Mouse (Mus musculus): ENCODE data around the gene Rangap1. TPM values are rescaled to one million over a fixed set of nuclear protein-coding genes. Genes with fewer than 3 reads are reported as not detected.

The Rangap1 gene
- polyA plus RNA-seq, 1 experiment from 2014 or later, result 150 TPM

DNA sequence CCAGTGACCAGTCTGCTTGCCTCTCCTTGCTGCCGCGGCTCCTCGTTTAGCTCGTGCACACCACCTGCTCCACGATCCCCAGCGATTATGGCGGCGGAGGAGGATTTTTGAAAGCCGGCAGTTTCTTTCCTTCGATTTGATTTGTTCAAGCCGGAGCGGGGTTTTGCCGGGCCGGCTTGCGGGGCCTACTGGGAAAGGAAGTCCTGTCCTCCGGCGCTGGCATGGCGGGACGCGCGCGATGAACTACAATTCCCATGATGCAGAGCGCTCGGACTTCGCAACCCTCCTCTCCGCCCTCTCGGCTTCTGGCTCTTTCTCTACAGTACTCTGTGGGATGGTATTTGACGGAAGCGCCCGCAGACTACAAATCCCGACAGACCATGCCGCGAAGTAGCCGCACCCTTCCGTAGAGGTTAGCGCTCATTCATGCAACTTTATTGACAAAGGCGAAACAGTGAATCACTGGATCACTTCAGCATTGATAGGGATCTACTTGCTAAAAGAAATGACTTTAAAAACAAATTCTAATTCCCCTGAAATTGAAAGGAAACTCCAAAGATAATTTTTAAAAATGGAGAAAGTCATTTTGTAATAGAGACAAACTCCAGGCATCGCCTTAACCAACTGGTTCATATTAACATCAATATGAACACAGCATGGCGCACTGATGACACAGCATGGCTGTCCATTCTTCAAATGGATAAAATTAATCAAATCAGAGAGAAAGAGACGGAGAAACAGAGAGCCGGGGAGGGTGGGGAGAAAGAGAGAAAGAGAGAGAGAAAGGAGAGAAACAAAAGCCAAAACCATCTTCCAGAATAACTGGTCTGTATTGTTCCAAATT is 15.3 kb downstream of the Rangap1 start:
- Histone ChIP-seq H3K36me3 (peaks cover 19% of the 10 kb centered on the region), H3K4me1 (peaks cover 16% of the 10 kb centered on the region), H3K4me3 (peak overlapping the region; percentile 89), H3K9me3 (replicated peaks) (no peaks in the 10 kb centered on the region), H3K27me3 (ENCODE audit: low read depth, poor library complexity, severe bottlenecking) (no peaks in the 10 kb centered on the region), H3K27ac (peak overlapping the region; percentile 90)
- peak; percentile 95 for DNase-seq (ENCODE audit: low spot score)
- 6% methylated on average over 41 of the region's 41 CpGs for WGBS

DNA sequence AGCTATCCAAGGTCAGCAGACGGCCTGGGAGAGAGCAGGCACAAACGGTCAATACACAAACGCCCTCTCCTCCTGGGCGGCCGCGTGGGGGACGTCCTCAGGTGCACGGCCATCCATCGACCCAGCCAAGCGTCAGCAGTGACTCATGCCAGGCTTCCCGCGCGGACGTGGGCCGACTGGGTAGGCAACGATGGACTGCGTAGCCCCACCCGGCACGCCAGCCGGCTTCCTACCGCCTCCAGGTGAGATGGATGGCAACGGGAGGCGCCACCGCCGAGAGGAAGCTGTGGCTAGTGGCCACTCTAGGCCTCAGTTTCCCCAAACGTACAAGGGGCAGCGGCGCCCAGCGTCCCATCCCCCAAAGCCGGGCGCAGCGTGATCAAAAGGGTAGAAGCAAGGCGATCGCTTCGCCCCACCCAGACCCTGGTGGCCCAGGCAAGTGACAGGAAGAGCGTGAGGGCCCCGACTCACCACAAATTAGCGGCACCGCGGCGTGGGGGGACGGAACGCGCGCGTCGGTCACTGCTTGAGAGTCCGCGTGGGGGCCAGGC is 16.0 kb downstream of the Rangap1 start:
- Histone ChIP-seq H3K9me3 (replicated peaks) (no peaks in the 10 kb centered on the region), H3K27me3 (ENCODE audit: low read depth, poor library complexity, severe bottlenecking) (no peaks in the 10 kb centered on the region), H3K27ac (peak overlapping the region; percentile 90), H3K36me3 (peaks cover 26% of the 10 kb centered on the region), H3K4me3 (peak overlapping the region; percentile 89), H3K4me1 (peaks cover 16% of the 10 kb centered on the region)
- DNase-seq (ENCODE audit: low spot score), result peak; percentile 54
- under 1% methylated on average over 49 of the region's 49 CpGs for WGBS

DNA sequence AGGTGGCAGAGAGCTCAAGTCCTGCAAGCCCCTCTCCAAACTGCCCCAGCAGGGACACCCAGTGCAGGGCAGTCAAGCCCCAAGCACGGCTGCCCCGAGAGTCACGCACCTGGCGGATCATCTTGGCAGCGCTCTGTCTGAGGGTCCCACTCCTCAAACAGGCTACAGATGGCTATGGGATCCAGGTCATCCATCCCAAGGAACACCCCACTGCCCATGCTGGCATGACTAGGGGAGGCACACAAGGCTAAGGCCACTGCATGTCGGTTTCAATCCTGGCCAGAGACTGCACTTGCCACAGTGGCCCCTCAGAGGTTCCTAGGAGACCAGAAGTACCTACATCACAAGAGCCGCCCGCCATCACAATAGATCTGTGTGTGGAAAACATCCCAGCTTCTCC is 19.4 kb downstream of the Rangap1 start:
- H3K27me3 ChIP-seq (ENCODE audit: low read depth, poor library complexity, severe bottlenecking), result no peaks in the 10 kb centered on the region
- H3K36me3 ChIP-seq, result peaks cover 60% of the 10 kb centered on the region
- WGBS, result 98% methylated on average over 8 of the region's 8 CpGs
- H3K4me1 ChIP-seq, result peaks cover 16% of the 10 kb centered on the region
- H3K9me3 ChIP-seq (replicated peaks), result no peaks in the 10 kb centered on the region
- no peak overlapping the region for H3K27ac ChIP-seq
- DNase-seq (ENCODE audit: low spot score), result no peak
- H3K4me3 ChIP-seq, result no peak overlapping the region

DNA sequence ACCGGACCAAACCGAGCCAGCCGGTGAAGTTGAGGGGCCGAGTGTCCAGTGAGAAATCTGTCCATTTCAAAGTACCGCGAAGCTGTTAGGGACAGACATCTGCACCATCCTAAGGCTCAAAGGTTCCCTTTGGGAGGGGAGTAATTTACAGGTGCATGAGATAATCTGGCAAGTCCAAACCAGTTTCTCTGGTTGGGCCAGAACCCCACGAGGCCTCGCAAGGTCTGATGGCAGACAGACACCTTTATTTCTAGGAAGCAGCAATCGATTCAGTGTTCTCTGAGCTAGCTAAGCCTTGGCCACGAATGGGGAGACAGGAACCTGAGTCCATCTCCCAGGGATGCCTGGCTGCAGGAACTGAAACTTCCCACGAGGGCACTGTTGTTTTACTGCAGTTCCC is 21.7 kb downstream of the Rangap1 start:
- Histone ChIP-seq H3K4me3 (no peak overlapping the region), H3K27ac (no peak overlapping the region), H3K36me3 (peaks cover 83% of the 10 kb centered on the region), H3K9me3 (replicated peaks) (no peaks in the 10 kb centered on the region), H3K27me3 (ENCODE audit: low read depth, poor library complexity, severe bottlenecking) (no peaks in the 10 kb centered on the region), H3K4me1 (peaks cover 10% of the 10 kb centered on the region)
- WGBS, result 92% methylated on average over 11 of the region's 11 CpGs
- DNase-seq (ENCODE audit: low spot score), result no peak

DNA sequence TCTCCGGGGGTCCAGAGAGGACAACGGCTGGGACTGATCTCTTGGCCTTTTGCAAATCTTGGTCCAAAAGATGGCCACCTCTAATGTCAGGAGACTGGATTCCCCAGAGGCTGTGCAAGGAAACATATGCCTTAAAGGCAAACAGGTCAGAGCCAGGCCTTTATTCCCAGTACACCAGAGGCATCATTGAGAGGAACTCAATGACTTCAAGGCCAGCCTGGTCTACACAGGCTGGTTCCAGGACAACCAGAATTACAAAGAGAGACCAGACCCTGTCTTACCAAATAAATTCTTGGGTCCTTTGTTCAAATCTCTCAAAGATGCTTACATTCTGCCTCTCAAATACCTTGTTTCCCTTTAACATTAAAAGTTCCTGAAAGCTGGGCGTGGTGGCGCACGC is 23.0 kb downstream of the Rangap1 start:
- Histone ChIP-seq H3K36me3 (peaks cover 96% of the 10 kb centered on the region), H3K27me3 (ENCODE audit: low read depth, poor library complexity, severe bottlenecking) (no peaks in the 10 kb centered on the region), H3K4me1 (0 out of 2 replicates have a peak, but pooled peaks cover 3% of the 10 kb centered on the region), H3K4me3 (no peak overlapping the region), H3K27ac (no peak overlapping the region), H3K9me3 (replicated peaks) (no peaks in the 10 kb centered on the region)
- no peak for DNase-seq (ENCODE audit: low spot score)
- WGBS, result 95% methylated on average over 5 of the region's 5 CpGs

DNA sequence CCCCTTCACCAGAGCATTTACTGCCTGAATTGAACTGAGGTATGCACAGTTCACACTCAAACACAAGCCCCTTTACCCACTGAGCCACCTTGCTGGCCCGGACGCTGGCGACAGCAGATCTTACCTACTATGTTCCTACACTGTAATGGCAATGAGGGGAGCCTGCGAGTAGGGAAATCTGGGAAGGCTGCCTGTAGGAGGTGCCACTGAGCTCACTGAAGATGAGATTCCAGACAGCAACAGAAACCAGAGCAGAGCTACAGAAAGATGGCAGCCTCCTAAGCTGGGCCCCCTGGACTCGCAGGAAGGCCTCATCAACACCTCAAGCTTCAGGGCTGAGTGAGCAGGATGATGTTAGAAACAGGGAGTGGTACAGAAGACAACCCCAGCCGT is 26.2 kb downstream of the Rangap1 start:
- Histone ChIP-seq H3K27me3 (ENCODE audit: low read depth, poor library complexity, severe bottlenecking) (no peaks in the 10 kb centered on the region), H3K4me3 (no peak overlapping the region), H3K27ac (no peak overlapping the region), H3K4me1 (no peaks in the 10 kb centered on the region), H3K36me3 (peaks cover 95% of the 10 kb centered on the region), H3K9me3 (replicated peaks) (no peaks in the 10 kb centered on the region)
- DNase-seq (ENCODE audit: low spot score), result no peak
- WGBS, result 93% methylated on average over 6 of the region's 6 CpGs

DNA sequence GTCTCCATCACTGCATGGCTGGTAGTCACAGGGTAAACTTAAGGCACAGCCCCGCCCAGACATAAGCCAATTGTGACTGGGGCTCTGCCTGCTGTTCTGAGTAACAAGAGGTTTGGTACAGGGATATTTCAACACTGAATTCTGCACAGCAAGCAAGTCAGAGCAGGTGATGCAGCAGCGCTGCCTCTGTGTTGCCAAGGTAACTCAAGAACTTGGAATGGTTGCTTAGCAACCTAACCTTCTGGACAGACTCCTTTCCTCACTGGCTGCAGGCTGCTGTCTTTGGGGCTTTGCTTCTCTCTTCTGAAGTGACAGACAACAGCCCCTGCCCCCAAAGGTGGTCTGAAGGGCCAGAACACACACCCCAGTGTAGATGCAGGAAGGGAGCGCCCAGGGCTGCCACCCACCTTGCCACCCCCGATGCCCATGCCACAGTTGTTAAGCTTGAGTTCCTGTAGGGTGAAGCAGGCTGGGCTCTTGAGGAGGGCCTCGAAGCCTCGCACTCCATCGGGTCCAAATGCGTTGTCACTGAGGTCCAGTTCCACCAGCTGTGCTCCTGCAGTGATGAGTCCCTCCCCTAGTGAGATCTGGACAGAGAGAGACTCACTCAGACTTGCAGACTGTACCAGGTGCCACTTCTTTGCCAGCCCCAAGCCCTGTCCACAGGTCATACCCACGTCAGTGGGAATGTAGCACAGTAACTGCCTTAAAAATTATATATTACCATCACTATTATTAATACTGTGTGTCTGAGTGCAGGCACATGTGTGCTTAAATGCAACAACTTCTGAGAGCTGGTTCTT is 26.8 kb downstream of the Rangap1 start:
- no peaks in the 10 kb centered on the region for H3K9me3 ChIP-seq (replicated peaks)
- H3K4me1 ChIP-seq, result no peaks in the 10 kb centered on the region
- H3K36me3 ChIP-seq, result peaks cover 95% of the 10 kb centered on the region
- 90% methylated on average over 9 of the region's 9 CpGs for WGBS
- DNase-seq (ENCODE audit: low spot score), result no peak
- H3K27ac ChIP-seq, result no peak overlapping the region
- H3K4me3 ChIP-seq, result no peak overlapping the region
- no peaks in the 10 kb centered on the region for H3K27me3 ChIP-seq (ENCODE audit: low read depth, poor library complexity, severe bottlenecking)

DNA sequence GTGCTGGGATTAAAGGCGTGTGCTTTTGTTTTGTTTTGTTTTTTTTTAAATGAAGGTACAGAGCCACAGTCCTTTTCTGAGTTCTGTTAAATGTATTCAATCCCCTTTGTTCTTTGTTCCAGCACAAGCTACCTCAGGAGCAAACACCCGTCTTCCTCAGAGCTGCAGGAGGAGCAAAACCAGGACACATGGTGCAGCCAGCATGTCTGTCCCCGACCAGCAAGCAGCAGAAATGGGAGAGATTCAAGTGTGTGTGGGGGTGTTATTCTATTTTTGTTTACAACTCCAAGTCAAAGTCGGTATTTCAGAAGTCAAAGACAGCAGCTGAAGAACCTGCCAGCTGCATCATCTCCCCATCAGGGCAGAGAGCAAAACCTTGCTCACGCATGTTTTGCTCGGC is 31.6 kb downstream of the Rangap1 start:
- H3K27me3 ChIP-seq (ENCODE audit: low read depth, poor library complexity, severe bottlenecking), result no peaks in the 10 kb centered on the region
- 94% methylated on average over 6 of the region's 6 CpGs for WGBS
- no peak for DNase-seq (ENCODE audit: low spot score)
- H3K4me3 ChIP-seq, result no peak overlapping the region
- H3K27ac ChIP-seq, result no peak overlapping the region
- no peaks in the 10 kb centered on the region for H3K9me3 ChIP-seq (replicated peaks)
- H3K36me3 ChIP-seq, result peaks cover 94% of the 10 kb centered on the region
- H3K4me1 ChIP-seq, result no peaks in the 10 kb centered on the region

DNA sequence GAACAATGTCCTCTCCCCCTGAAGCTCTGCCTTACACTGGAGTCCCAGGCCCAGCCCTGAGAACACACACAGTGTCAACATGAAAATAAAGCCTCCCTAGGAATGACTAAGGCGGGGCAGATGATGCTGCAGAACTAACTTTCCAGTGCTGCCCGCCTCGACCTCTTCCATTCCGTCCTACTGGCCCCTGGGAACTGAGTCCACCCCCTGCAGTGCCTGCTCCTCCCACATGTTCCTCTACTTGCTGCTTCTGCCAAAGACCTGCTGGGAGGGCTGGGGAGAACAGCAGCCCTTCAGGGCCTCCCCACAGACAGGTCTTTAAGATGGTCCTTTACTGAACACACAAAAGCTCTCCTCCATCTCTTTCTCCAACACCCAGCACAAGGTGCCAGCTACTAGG is 34.5 kb downstream of the Rangap1 start:
- no peaks in the 10 kb centered on the region for H3K27me3 ChIP-seq (ENCODE audit: low read depth, poor library complexity, severe bottlenecking)
- DNase-seq (ENCODE audit: low spot score), result no peak
- no peaks in the 10 kb centered on the region for H3K9me3 ChIP-seq (replicated peaks)
- H3K27ac ChIP-seq, result no peak overlapping the region
- no peaks in the 10 kb centered on the region for H3K4me1 ChIP-seq
- WGBS, result 87% methylated on average over 4 of the region's 4 CpGs
- no peak overlapping the region for H3K4me3 ChIP-seq
- peaks cover 94% of the 10 kb centered on the region for H3K36me3 ChIP-seq

DNA sequence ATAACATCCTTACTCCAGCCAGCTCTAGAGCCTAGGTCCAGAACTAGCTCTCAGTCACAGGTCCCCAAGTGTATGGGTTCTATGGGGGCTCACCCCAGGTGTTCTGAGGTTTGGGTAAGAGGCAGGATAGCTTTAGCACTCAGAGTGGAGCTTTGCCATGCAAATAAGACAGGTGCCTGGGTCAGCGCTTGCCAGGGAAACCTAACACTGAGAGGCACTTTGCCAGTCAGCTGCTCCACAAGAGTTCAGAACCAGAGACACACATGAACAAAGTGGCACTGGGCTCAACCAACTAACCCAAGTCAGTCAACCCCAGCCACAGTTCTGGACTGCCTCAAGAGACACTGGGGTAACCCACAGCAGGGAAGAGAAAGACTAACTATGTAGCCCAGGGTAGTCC is 35.6 kb downstream of the Rangap1 start:
- Histone ChIP-seq H3K27me3 (ENCODE audit: low read depth, poor library complexity, severe bottlenecking) (no peaks in the 10 kb centered on the region), H3K4me3 (no peak overlapping the region), H3K9me3 (replicated peaks) (no peaks in the 10 kb centered on the region), H3K27ac (no peak overlapping the region), H3K36me3 (peaks cover 94% of the 10 kb centered on the region), H3K4me1 (no peaks in the 10 kb centered on the region)
- WGBS, result 100% methylated on average over 1 of the region's 1 CpGs
- DNase-seq (ENCODE audit: low spot score), result no peak

DNA sequence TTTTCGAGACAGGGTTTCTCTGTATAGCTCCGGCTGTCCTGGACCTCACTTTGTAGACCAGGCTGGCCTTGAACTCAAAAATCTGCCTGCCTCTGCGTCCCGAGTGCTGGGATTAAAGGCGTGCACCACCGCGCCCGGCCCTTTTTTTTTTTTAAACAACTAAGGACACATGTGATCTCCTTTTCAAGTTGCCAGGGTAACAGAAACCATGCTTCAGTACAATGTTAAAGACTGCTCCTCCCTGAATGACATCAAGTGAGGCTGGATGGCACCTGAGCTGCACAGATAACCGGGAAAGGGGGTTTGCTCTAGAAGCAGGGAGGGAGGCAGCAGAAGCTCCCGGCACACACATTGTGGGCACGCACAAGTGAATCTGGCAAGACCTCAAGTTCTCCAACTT is 36.3 kb downstream of the Rangap1 start:
- Histone ChIP-seq H3K36me3 (peaks cover 99% of the 10 kb centered on the region), H3K27ac (no peak overlapping the region), H3K9me3 (replicated peaks) (no peaks in the 10 kb centered on the region), H3K4me1 (no peaks in the 10 kb centered on the region), H3K4me3 (no peak overlapping the region), H3K27me3 (ENCODE audit: low read depth, poor library complexity, severe bottlenecking) (no peaks in the 10 kb centered on the region)
- no peak for DNase-seq (ENCODE audit: low spot score)
- 96% methylated on average over 11 of the region's 11 CpGs for WGBS

DNA sequence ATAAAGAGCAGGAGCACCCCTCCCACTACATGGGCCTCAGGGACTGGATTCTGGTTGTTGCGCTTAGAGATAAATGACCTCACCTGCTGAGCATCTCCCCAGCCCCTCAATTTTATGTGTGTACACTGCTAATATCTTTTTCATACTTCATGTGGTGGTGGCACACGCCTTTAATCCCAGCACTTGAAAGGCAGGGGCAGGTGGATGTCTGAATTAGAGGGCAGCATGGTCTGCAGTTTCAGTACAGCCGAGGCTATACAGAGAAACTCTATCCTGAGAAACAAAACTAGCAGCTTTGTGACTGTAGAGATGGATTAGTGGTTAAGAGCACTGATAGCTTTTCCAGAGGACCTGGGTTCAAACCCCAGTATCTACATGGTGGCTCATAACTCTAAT is 42.2 kb downstream of the Rangap1 start:
- H3K27me3 ChIP-seq (ENCODE audit: low read depth, poor library complexity, severe bottlenecking), result no peaks in the 10 kb centered on the region
- H3K27ac ChIP-seq, result no peak overlapping the region
- no peak overlapping the region for H3K4me3 ChIP-seq
- H3K4me1 ChIP-seq, result no peaks in the 10 kb centered on the region
- DNase-seq (ENCODE audit: low spot score), result no peak
- H3K36me3 ChIP-seq, result peaks cover 63% of the 10 kb centered on the region
- H3K9me3 ChIP-seq (replicated peaks), result no peaks in the 10 kb centered on the region
- WGBS, result 91% methylated on average over 3 of the region's 3 CpGs
